In genomic region chr10:45577731-45578297, GRCm38 (mm10) we compare ENCODE assay signal across 8 mouse cellular contexts. TPM values are rescaled to one million over a fixed set of nuclear protein-coding genes. Genes with fewer than 3 reads are reported as not detected.
DNase-seq lines count a peak whose midpoint lies in the region; ATAC-seq and TF ChIP-seq lines count a peak whose summit lies in the region.

TSS of gene Hace1 (plus strand) at chr10:45577829.

- no peaks in the 10 kb centered on the region for H3K36me3 ChIP-seq in embryonic facial prominence, embryonic 15.5 days
- H3K36me3 ChIP-seq in limb, embryonic 13.5 days, result no peaks in the 10 kb centered on the region
- no peaks in the 10 kb centered on the region for H3K36me3 ChIP-seq in midbrain, embryonic 15.5 days (replicated peaks)

- peak within 1 kb of the TSS; percentile 60 for H3K4me2 ChIP-seq in embryonic facial prominence, embryonic 15.5 days (replicated peaks)
- H3K4me2 ChIP-seq in limb, embryonic 13.5 days (replicated peaks), result peak within 1 kb of the TSS; percentile 68
- peak within 1 kb of the TSS; percentile 63 for H3K4me2 ChIP-seq in midbrain, embryonic 15.5 days

- peak within 1 kb of the TSS; percentile 83 for H3K4me3 ChIP-seq in bone marrow, adult 2 months (replicated peaks; ENCODE audit: control insufficient read depth, low read depth, low read length)
- H3K4me3 ChIP-seq in embryonic facial prominence, embryonic 15.5 days (replicated peaks), result peak within 1 kb of the TSS; percentile 86
- peak within 1 kb of the TSS; percentile 78 for H3K4me3 ChIP-seq in limb, embryonic 13.5 days
- H3K4me3 ChIP-seq in midbrain, embryonic 15.5 days, result peak within 1 kb of the TSS; percentile 83

- 0% methylated on average over 53 of the region's 79 CpGs for WGBS in bone marrow, adult 2 months
- 1% methylated on average over 71 of the region's 79 CpGs for WGBS in embryonic facial prominence, embryonic 15.5 days
- under 1% methylated on average over 69 of the region's 79 CpGs for WGBS in limb, embryonic 13.5 days
- under 1% methylated on average over 69 of the region's 79 CpGs for WGBS in midbrain, embryonic 15.5 days

- no peaks in the 10 kb centered on the region for H3K9me3 ChIP-seq in embryonic facial prominence, embryonic 15.5 days (replicated peaks)
- H3K9me3 ChIP-seq in limb, embryonic 13.5 days, result no peaks in the 10 kb centered on the region
- H3K9me3 ChIP-seq in midbrain, embryonic 15.5 days, result no peaks in the 10 kb centered on the region

- TF ChIP-seq POLR2A in bone marrow, adult 2 months (IDR thresholded peaks at IDR 0.05; ENCODE audit: borderline replicate concordance, control insufficient read depth, low read depth, low read length), result peak; percentile 82; the same call in 1 of the 2 replicates

- H3K27ac ChIP-seq in bone marrow, adult 2 months (ENCODE audit: control insufficient read depth, insufficient read depth, low read depth, low read length, poor library complexity), result peak within 1 kb of the TSS; percentile 90
- H3K27ac ChIP-seq in embryonic facial prominence, embryonic 15.5 days (replicated peaks), result peak within 1 kb of the TSS; percentile 96
- peak within 1 kb of the TSS; percentile 94 for H3K27ac ChIP-seq in limb, embryonic 13.5 days
- H3K27ac ChIP-seq in midbrain, embryonic 15.5 days, result peak within 1 kb of the TSS; percentile 94

- TF ChIP-seq CTCF in bone marrow, adult 2 months (IDR thresholded peaks at IDR 0.05; ENCODE audit: control insufficient read depth, insufficient read depth, low read length), result no peak

- H3K9ac ChIP-seq in embryonic facial prominence, embryonic 15.5 days, result peak within 1 kb of the TSS; percentile 60
- H3K9ac ChIP-seq in limb, embryonic 13.5 days, result peak within 1 kb of the TSS; percentile 82
- H3K9ac ChIP-seq in midbrain, embryonic 15.5 days, result peak within 1 kb of the TSS; percentile 92

- ATAC-seq in embryonic facial prominence, embryonic 15.5 days (ENCODE audit: insufficient number of reproducible peaks, low FRiP score, low TSS enrichment, low read depth), result peak; percentile 93
- peak; percentile 96 for ATAC-seq in limb, embryonic 13.5 days (ENCODE audit: low FRiP score, low read depth)
- ATAC-seq in midbrain, embryonic 15.5 days (replicated peaks), result peak; percentile 98

- no peaks in the 10 kb centered on the region; the same call in 1 of the 2 replicates for H3K4me1 ChIP-seq in bone marrow, adult 2 months (ENCODE audit: control insufficient read depth, insufficient read depth, low read length)
- no peaks in the 10 kb centered on the region for H3K4me1 ChIP-seq in embryonic facial prominence, embryonic 15.5 days
- no peaks in the 10 kb centered on the region for H3K4me1 ChIP-seq in limb, embryonic 13.5 days
- H3K4me1 ChIP-seq in midbrain, embryonic 15.5 days, result peaks cover 4% of the 10 kb centered on the region; the same call in 1 of the 2 replicates

- peak; percentile 89 for DNase-seq in A20 (ENCODE audit: low read depth, low spot score)
- peak; percentile 76 to 80 for DNase-seq in heart, adult 9 months (ENCODE audit: low spot score in 2 of 2)
- DNase-seq in kidney, adult 9 months, result peak; percentile 74
- DNase-seq in spleen, adult 18-20 months, result peak; percentile 73 to 83

- H3K27me3 ChIP-seq in embryonic facial prominence, embryonic 15.5 days, result no peaks in the 10 kb centered on the region
- no peaks in the 10 kb centered on the region for H3K27me3 ChIP-seq in limb, embryonic 13.5 days
- H3K27me3 ChIP-seq in midbrain, embryonic 15.5 days (replicated peaks), result no peaks in the 10 kb centered on the region

RNA-seq across cellular contexts. Expression of gene Hace1, which starts in this region (rescaled TPM):
- 25.5 and 29.1 TPM in 2 replicates for polyA plus RNA-seq in bone marrow, adult 2 months (2011; ENCODE audit: insufficient read depth, insufficient read length, low replicate concordance, missing spikeins)
- 16.3 and 17.9 TPM in 2 replicates for polyA plus RNA-seq in embryonic facial prominence, embryonic 15.5 days (2015; fragmentation: Nextera tagmentation; extraction: Ambion mirVana)
- 19.9 and 20.1 TPM in 2 replicates for polyA plus RNA-seq in limb, embryonic 13.5 days (2015; fragmentation: Nextera tagmentation; extraction: Ambion mirVana)
- polyA plus RNA-seq in midbrain, embryonic 15.5 days (2015; fragmentation: Nextera tagmentation; extraction: Ambion mirVana), result 18.7 and 19.0 TPM in 2 replicates

Comparison
In these comparisons a context has a peak if more than half of its experiments do, and no peak if none do; other contexts are left out.
1. Peak in every context shown above with its lines: DNase-seq, ATAC-seq, H3K4me3 ChIP-seq and H3K27ac ChIP-seq.